Mouse (Mus musculus) frontal cortex, postnatal 14 days (tissue): ENCODE data around the gene Vangl2.

Experiments used
- DNase-seq, 2 experiments: peaks; one replicate each; pipeline ENCODE4 v3.0.0; 2022; ENCODE audit warnings: low spot score in 2 of 2

The Vangl2 gene

DNA sequence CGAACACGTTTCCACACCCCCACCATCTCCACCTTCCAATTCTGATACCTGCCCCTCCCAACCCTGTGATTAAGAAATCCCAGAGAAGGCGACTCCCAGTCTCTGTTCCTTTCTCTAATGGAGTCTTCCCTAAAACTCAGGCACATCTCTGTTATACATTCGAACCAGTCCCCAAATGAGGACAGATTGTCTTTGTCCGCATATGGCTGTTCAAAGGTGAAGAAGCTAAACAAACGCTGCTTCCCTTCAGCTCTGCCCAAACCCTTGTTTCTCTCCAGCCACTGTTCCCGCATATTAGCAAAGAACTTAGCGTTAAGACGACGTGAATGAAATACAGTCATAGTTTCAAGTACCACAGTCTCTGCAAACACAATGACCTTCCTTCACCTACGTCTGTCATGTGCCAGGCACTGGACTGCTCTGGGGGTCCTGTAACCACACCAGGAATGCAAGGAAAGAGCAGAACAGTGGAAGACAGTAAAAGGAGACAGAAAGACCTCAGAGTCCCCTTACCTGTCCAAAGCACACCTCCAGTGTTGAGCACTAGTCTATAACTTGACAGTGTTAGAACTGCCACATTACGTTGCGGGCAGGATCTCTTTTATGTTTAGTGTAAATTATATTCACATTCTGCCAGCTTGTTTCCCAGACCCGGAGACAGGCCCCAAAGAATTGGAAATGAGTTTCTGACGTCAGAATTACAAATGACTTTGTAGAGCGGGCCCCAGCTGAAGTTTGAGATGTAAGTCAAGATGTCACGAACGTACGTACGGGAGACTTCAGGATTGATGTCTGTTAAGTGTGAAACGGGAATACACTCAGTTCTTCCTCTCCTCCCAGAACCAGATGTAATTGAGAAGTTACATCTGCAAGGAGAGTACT lies at the start of gene Vangl2:
TSS of gene Vangl2 (minus strand) at position 51 of the 882 bp plus-strand sequence.
- no peak for DNase-seq

DNA sequence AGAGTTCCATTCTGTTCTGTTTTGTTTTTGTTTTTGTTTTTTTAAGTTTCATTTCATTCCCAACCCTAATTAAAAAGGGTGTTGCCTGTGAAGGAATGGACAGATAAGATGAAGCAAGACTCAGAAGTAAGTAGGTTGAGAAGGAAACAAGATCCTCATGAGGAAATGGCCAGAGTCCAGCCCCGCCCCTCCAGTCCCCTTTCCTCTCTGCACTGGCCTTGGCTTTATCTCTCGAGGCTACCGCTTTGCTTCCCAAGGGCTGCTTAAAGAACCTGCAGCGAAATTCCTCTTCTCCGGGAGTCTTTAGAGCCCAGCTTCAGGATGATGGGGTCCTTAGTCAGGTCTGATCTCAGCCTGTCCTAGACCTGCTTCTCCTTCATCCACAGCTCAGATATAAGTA lies 49.7 kb upstream of the Vangl2 start:
- no peak for DNase-seq

GRCm38 (mm10) chr1:172072604-172073003 lies 44.4 kb upstream of the Vangl2 start:
- no peak for DNase-seq

DNA sequence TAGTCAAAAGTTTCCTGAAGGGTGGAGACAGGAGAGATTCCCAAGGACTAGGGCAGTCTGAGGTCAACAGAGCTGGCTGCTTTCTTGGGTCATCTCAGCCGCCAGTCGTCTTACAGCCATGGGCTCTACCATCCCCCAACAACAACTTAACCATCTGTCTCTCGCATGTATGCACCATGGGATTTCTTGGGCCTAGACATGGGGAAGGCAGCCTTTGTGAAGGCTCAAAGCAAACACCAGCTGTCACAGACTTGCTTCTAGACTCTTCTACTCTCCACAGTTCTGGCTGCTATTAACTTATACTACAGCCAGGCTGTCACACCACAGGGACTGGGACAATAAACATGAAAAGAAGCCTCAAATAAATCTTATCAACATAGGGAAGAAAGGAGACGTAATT lies 43.3 kb upstream of the Vangl2 start:
- DNase-seq = no peak

GRCm38 (mm10) chr1:172070227-172070626 lies 42.0 kb upstream of the Vangl2 start:
- DNase-seq = no peak

- DNase-seq = no peak
Observed at GRCm38 (mm10) chr1:172064613-172065141, 36.4 kb upstream of the Vangl2 start.

GRCm38 (mm10) chr1:172063291-172064023 lies 35.2 kb upstream of the Vangl2 start:
- DNase-seq = no peak

DNA sequence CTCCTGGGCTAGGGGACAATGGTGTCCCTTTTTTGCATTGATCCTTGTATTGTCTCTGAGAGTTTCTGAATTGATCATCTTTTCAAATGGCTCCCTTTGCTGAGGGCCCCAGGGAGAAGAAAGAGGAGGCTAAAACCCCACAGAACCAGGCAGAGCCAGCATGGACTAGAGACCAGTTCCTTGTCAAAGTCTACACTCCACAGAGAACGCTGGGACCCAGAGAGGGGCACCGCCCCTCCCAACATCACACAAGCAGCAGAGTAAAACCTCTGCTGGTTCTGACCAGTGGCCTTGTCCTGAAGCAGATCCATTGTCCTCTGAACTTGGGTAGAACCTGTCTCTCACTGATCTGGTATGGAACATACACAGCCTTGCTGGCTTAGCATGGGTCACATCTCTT lies 33.9 kb upstream of the Vangl2 start:
- DNase-seq = no peak

DNA sequence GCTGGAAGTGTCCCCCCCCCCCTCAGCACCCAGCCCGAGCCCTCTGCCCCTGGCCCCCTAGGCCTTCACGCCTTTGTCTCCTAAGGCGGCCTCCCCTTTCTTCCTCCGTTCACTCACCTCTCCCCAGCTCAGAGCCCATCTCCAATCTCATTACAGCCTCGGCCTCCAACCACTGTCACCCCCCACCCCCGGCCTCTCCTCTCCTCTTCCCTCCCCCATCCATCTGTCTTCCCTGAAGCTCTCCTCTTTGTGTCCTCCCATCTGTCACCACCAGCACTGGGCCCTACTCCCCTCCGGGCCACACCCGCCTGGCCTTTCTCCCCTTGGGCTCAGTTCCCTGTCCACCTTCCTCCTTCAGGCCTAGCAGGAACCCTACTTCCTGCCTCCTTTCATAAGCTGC lies 33.0 kb upstream of the Vangl2 start:
- DNase-seq = no peak

- no peak for DNase-seq
Observed at GRCm38 (mm10) chr1:172060659-172061058, 32.4 kb upstream of the Vangl2 start.

- no peak for DNase-seq
Observed at GRCm38 (mm10) chr1:172058874-172059273, 30.6 kb upstream of the Vangl2 start.

DNA sequence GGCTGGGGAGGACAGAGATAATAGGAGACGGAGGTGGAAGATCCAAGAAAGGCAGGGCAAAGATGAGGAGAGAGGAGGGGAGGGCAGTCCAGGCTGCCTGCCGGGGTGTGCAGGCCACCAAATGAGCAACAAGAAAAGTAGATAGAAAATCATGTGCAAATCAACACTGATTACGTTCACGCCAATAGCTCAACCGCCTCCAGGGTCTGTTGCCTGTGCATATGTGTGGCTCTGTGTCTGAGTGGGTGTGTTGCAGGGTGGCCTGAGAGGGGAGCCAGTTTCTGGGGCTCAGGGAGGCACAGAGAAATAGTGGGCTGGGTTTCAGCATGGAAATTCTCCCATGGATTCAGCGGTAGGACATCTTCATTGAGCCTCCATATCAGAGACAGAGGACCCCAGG lies 30.1 kb upstream of the Vangl2 start:
- no peak for DNase-seq

DNA sequence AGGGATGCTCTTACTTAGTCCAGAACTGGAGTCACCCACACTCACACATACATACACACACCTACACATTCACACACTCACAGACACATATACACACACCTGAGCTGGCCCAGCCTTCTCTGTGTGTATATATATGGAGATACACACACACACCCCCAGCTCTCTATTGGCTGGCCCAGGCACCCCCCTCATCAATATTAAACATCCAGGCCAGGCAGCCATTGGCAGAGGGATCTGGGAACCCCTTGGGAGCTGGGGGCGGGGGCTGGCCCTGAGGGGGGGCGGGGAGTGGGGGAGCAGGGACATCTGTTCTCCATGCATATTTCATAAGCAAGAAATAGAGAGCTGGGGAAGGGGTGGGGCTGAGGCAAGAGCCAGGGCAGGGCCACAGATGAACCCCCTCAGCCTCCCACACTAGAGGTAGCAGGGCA lies 29.3 kb upstream of the Vangl2 start, which contains the start of gene Nhlh1:
TSS of gene Nhlh1 (minus strand) at position 83 of the 431 bp plus-strand sequence.
- DNase-seq = no peak

DNA sequence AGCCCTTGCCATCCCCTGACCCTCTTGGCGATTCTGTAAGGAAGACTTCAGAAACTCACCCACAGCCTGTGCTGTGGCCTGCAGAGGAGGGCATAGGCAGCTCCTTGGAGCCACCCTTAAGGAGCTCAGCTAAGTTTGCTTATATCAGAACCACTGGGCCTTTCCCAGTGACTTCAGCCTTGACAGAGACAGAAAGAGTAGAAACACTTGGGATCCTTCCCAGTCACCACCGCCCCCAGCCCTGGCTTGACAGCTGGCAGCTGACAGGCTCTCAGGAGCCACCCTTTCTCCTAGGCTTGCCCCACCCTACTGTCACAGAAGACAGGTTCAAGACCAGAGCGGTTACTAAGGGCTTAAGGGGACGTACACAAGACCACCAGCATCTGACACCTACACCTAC lies 28.0 kb upstream of the Vangl2 start:
- DNase-seq = no peak

GRCm38 (mm10) chr1:172053541-172054440 lies 25.5 kb upstream of the Vangl2 start:
- no peak for DNase-seq

DNA sequence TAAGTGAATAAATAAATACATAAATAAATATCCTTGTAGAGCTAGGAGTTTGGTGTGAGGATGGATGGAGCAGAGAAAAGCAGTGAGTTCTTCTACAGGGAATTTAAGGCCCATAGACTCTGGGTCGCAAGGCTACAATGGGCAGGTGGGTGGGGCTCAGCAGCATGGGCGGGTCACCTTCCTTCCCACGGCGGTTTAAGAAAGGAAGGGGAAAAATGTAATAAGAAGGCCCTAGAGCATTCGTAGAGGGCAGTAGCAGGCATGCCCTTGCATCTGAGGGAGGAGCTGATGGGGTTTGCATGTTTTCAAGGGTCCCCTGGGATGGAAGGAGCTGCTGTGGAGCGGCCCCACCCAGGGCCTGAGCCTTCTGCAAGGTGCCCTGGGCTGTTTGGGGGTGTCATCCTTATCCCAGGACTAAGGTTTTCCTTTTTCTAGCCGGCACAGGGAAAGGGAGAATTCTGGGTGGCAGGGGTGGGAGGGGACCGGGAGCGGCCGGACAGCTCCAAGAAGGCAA lies 24.6 kb upstream of the Vangl2 start:
- DNase-seq = no peak

- no peak for DNase-seq
Observed at GRCm38 (mm10) chr1:172049131-172049782, 21.0 kb upstream of the Vangl2 start.

DNA sequence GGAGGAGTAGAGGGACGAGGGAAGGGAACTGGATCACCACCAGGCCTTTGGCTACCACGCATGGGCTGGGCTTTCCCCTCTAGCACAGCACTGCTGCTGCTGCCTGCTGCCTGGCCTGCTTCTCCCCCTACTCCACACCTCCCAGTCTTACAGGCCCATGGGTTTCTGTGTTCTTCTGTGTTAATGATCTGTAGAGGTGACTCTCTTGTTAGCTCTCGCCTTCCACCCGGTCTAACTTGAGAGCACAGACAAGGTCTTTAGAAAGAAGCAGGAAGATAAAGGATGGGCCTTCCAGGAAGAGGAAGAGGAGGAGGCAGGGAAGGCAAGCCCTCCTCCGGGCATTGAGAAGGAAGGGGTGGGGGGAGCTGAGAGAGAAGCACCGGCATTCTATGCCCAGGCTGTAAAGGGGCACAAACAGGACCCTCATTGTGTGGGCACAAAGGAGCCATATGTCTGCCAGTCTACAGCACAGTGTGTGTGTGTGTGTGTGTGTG lies 20.0 kb upstream of the Vangl2 start:
- DNase-seq = no peak

- DNase-seq = peak in 1 of 2 experiments; percentile 63
Observed at GRCm38 (mm10) chr1:172046938-172047337, 18.7 kb upstream of the Vangl2 start.

GRCm38 (mm10) chr1:172046410-172046809 lies 18.2 kb upstream of the Vangl2 start:
- no peak for DNase-seq

- DNase-seq = no peak
Observed at GRCm38 (mm10) chr1:172029914-172030313, 1.7 kb upstream of the Vangl2 start.
